Comparison of ENCODE assay signal across 13 mouse cellular contexts in genomic region chr11:55974224-55974875, GRCm38 (mm10).
A peak's percentile ranks its signal among the peaks of the same experiment; 100 is the strongest.
DNase-seq lines count a peak whose midpoint lies in the region; ATAC-seq lines count a peak whose summit lies in the region.
"Had no signal": no experiment of that assay in that cellular context is flagged by ENCODE, and none has a peak within 500 bp of the region (broad histone marks: within the 10 kb centered on the region; RNA-seq: fewer than 3 reads in every experiment).

No protein-coding gene starts in this region.

- peaks cover 6% of the 10 kb centered on the region for H3K4me1 ChIP-seq in hindbrain, embryonic 16.5 days (ENCODE audit: control insufficient read depth, insufficient read depth, low read depth, low read length)

- H3K27ac ChIP-seq in hindbrain, embryonic 16.5 days (ENCODE audit: low read depth, low read length): peak overlapping the region; percentile 13; the same call in 1 of the 2 replicates
- H3K27ac ChIP-seq: embryonic facial prominence, embryonic 13.5 days; midbrain, embryonic 10.5 days had no signal

- no peak overlapping the region for H3K9ac ChIP-seq in hindbrain, embryonic 16.5 days (ENCODE audit: low read depth, low read length)
- H3K9ac ChIP-seq: embryonic facial prominence, embryonic 13.5 days had no signal

- intact Hi-C loops in left cerebral cortex, postnatal 25 days (cut with DNase I): loop anchor here (10.0 kb wide), 1 partner anchor 180 kb away; no protein-coding TSS in a partner anchor
- intact Hi-C loops in heart, postnatal 36 days (cut with DNase I): no loop called here

- DNase-seq in cerebellum, postnatal 10 days: peak; percentile 50 to 61
- peak; percentile 51 to 86 for DNase-seq in left cerebral cortex, postnatal 25 days (ENCODE audit: low spot score in 2 of 2)
- peak; percentile 51 to 63 for DNase-seq in right cerebral cortex, postnatal 10 days (ENCODE audit: low spot score in 2 of 2)
- DNase-seq in heart, postnatal 36 days: no peak
- DNase-seq in lung, postnatal 10 days: no peak
- DNase-seq: heart, postnatal 14 days; kidney, postnatal 14 days had no signal

- H3K27me3 ChIP-seq in hindbrain, embryonic 16.5 days (replicated peaks; ENCODE audit: control insufficient read depth, insufficient read depth, low read length): no peaks in the 10 kb centered on the region
- H3K27me3 ChIP-seq: embryonic facial prominence, embryonic 13.5 days had no signal

- ATAC-seq in cerebellum, adult (ENCODE audit: insufficient number of reproducible peaks, low FRiP score, low TSS enrichment): no peak
- ATAC-seq in hindbrain, embryonic 16.5 days: peak; percentile 87
- no peak for ATAC-seq in granulocyte monocyte progenitor cell, adult 5-6 weeks (replicated peaks; ENCODE audit: poor library complexity, severe bottlenecking)

- no peaks in the 10 kb centered on the region for H3K36me3 ChIP-seq in hindbrain, embryonic 16.5 days (ENCODE audit: control insufficient read depth, insufficient read depth, low read length)
- H3K36me3 ChIP-seq: embryonic facial prominence, embryonic 13.5 days; G1E; midbrain, embryonic 10.5 days had no signal

- 51% methylated on average over 10 of the region's 10 CpGs for WGBS in hindbrain, embryonic 16.5 days

- no peaks in the 10 kb centered on the region for H3K9me3 ChIP-seq in hindbrain, embryonic 16.5 days (ENCODE audit: control insufficient read depth, low read length)
- H3K9me3 ChIP-seq: embryonic facial prominence, embryonic 13.5 days; midbrain, embryonic 10.5 days had no signal

- peak overlapping the region; percentile 8; the same call in 1 of the 2 replicates for H3K4me2 ChIP-seq in hindbrain, embryonic 16.5 days (ENCODE audit: low read length)
- H3K4me2 ChIP-seq: embryonic facial prominence, embryonic 13.5 days had no signal

- no peak overlapping the region for H3K4me3 ChIP-seq in hindbrain, embryonic 16.5 days (ENCODE audit: low read length)
- H3K4me3 ChIP-seq: embryonic facial prominence, embryonic 13.5 days; midbrain, embryonic 10.5 days had no signal

Comparison
In these comparisons a context has a peak if more than half of its experiments do, and no peak if none do; other contexts are left out.
1. DNase-seq: peak in cerebellum, postnatal 10 days (2 of 2), left cerebral cortex, postnatal 25 days (2 of 2) and right cerebral cortex, postnatal 10 days (2 of 2); none in heart, postnatal 36 days (0 of 2) and lung, postnatal 10 days (single experiment).